Mouse (Mus musculus) embryo, embryonic 10.5 days (tissue): ENCODE measurements around the gene Dhx32.

Experiments used
- DNase-seq: peaks from one replicate; pipeline ENCODE4 v3.0.0-alpha.2; 2015; ENCODE audit warnings: low spot score

Dhx32 gene

DNA sequence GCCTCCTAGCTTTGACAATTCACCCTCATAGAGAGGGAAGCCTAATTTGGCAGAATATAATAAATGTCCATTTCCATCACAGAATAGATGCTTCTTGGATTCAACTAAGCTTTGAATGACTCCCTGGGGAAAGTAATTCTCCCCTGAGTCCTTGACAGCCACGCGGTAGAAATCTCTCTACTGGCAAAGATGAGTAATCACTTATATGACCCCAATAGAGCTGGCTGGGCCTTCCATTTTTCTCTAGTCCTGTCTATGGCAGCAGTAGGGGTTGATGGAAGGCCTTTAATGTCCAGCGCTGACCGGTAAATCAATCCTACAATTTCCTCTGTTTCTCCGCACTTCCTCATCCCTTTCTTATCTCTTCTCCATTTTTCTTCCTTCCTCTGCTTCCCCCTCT, 7.3 kb downstream of the Dhx32 start:
- no peak for DNase-seq

DNA sequence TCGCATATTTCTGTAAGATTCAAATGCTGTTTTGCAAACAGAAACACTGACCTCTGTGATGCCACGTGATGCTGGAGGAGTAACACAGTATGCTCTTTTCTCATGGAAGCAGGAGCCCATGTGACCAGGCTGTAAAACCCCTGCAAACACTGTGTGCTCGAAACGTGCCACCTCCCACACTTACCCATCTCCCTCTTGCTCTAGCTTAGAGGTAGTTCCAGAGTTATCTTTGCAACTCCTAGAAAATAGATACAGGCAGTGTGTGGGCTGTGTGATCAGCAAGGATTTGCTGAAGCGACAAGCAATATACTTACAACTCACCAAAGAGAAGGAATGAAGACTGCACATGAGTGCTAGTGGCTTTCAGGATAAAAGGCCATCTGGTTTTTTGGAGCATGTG, 14.0 kb downstream of the Dhx32 start:
- no peak for DNase-seq

DNA sequence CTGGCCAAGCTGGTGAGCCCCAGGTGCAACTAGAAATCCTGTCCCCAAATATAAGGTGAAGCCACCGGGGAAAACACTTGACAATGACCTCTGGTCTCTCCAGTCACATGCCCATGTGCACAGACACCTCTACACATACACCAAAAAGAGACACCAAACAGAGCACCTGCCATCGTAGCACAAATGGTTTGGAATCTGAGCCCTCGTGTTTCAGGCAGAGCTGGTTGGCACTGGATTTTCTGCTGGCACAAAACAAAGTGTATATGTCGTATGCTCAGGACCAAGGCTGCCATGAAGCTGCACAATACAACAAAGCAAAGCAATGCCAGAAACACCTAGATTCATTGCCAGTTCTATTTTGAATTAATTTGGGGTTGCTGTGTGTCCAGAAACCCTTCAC, 14.5 kb downstream of the Dhx32 start:
- DNase-seq, result no peak

DNA sequence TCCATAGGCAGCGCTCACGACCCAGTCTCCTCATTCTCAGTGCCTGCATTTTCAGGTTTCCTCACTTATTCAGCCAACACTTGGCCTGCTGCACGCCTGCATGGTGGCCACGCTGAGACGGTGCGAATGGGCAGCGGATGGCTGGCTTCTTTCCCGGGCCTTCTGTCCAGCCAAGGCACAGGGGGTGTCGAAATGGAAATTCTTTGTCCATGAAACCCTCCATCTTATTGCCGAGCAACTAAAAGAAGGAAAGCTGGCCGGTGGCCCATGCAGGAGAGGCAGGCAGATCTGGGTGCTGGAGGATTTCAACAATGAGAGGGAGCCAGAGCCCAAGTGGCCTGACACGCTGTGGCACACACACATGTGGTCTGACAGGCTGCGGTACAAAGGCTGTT, 16.7 kb downstream of the Dhx32 start:
- no peak for DNase-seq

DNA sequence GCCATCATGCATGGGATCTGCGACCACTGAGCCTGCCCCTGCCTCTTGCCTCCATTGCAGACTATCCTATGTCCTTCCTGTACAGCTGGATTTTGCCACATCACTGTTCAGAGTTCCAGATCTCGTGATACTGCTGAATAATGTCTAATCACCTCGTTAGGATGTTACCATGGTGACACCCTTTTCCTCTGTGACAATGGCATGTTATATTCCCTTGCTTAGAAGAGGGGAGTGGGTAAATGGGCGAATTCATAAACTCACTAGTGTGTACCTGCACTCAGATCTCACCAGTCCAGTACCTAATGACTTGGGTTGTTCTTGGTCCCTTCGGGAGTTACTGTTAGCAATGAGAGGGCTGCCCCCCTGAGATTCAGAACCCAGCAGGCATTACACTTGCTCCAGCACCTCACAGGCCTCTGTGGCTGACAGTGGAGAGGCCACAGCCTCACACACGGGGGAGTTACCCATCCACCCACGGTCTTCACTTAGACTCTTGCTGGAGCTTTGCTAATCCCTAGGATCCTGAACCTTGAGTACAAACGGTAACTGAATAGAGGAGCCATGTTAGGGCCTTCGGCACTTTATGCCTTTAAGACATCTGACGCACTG, 17.2 kb downstream of the Dhx32 start:
- DNase-seq, result no peak

DNA sequence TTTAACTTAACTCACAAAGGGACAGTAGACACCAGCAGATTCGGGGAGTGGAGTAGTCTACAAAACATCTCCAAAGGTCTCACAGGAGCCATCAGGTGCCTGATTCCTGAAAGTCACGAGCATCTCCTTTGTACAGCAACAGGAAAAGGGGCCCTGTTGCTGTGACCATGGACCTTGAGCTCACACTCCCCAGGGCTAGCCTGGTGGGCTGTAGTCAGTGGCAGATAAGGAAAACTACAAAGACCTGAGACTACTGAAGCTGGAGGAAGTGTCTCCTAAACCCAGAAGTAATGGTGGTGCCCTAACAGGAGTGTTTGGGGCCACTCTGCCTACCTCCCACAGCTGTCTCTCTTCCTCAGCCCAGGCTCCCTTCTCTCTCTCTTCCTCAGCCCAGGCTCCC, 18.1 kb downstream of the Dhx32 start:
- no peak for DNase-seq

DNA sequence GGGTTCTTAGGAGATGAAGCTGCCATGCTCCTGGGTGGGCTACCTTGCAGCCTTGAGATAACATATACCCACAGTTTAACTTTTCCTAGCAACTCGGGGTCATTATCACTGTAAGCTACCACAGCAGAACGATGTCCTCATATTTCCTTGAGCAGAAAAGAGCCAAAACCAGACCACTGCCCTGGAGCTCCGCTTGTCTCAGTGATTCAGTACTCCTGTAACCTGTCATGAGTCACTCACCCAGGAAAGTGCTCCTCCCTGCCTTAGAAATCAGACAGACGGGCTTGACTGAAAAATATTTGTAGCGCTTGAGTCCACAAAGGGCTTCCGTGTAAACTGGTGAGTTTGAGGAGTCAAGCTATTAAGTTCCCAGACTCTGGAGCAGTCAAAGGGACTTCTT, 19.8 kb downstream of the Dhx32 start:
- DNase-seq, result no peak

DNA sequence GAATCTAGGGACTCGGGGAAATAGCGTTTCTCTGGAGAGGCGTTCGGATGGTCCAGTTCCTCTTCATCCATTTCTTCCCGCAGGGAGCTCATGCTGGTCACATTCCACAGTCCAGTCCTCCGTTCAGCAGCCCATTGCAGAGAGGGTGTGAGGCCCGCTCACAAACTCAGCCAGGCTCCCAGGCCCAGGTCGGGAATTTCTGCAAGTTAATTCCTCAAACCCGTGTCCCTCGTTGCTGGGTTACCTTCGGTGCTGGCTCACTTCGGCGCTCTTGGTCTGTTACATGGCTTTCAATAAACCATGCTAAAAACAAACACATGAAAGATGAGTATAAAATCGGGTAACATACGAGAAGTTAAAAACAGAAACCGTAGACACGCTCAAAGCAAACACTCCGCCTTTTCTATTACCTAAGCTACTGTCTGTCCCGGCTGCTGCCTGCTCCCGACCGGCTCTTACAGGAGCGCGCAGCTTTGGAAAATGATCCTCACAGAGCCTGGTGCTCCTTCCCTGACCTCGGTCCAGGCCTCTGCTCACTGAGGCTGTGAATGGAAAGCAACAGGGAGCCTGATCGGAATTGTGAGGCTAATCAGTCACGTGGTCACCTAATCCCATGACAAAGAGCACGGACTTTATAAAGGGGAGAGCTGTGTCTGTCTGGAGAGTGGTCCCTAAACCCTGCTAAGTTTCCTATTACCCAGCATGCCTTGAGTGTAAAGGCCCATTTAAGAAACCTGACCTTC, 22.7 kb downstream of the Dhx32 start:
- peak; percentile 94 for DNase-seq

DNA sequence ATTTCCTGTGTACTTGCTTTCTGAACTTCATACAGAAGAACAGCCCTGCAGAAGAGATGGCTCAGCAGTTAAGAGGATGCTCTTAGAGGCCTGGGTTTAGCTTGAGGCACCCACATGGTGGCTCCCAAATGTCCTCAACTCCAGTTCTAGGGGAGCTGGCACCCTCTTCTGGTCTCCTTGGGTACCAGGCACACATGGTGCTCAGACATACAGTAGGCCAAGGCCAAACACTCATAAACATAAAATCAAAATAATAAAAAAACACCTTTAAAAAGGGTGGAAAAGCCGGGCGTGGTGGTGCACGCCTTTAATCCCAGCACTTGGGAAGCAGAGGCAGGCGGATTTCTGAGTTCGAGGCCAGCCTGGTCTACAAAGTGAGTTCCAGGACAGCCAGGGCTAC, 23.8 kb downstream of the Dhx32 start:
- DNase-seq, result no peak

DNA sequence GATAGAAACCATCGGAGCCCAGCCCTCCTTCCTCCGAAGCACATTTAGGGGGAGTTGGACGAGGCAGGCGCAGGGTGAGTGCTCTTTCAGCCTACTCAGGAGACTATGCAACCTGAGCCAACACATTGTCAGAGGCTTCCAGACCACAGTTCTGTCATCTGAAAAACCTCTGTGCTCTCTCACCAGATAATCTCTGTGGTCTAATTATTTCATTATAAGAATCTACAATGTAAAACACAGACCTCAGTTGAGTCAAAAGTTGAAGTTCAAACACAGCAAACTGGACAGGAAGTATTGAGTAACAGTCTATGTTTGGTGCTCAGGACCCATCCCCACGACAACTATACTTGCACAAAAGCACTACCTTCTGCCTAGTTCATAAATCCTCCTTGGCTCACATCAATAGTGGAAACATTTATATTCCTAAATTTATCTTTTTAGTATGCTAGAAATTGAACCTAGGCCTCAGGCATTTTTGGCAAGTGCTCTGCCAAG, 24.5 kb downstream of the Dhx32 start:
- DNase-seq, result no peak

DNA sequence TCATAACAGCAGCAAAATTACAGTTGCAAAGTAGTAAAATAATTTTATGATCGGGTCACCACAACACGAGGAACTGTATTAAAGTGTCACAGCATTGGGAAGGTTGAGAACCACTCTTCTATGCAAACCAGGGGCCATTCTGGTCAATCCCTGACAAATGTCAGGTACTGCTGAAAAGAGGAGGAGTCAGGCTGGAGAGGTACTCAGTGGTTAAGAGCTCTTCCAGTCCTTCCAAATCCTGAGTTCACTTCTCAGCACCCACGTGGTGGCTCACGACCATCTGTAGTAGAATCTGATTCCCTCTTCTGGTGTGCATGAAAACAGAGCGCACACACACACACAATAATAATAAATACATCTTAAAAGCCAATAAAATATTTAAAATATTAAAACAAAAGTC, 31.4 kb downstream of the Dhx32 start:
- no peak for DNase-seq

DNA sequence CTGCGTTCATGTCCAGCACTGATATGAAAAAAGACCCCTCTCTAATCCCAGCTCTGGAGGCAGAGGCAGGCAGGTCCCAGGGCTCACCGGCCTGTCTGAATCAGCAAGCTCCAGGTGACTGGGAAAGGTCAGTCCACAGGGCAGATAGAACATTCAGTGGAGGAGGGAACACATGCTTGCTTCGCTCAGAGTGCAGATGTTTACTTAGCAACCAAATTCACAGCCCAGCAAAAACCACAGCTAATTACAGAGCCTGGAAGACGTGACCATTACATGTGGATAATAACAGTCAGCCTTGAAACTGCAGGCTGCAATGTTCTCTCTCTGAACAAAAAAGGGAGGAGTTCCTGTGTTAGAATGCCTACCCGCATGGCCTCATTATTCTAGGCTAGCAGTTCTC, 31.9 kb downstream of the Dhx32 start:
- DNase-seq, result no peak

DNA sequence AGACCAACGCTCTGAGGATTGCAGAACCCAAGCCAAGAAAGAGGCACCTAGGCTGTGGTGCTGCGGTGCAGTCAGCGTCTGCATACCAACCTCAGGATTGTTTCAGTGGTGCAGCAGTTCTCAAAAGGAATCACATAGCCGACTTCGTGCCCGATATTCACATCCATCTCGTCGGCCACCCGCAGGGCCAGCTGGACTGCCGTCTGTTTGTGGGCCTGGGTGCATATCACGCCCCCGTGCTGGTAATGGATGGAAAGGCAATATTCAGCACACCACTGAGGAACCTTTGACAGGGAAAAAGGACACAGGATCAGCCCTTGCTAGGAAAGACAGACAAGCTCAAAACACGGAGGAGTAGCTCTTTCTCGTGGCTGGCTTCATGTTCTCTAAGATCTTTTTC, 33.8 kb downstream of the Dhx32 start:
- no peak for DNase-seq

DNA sequence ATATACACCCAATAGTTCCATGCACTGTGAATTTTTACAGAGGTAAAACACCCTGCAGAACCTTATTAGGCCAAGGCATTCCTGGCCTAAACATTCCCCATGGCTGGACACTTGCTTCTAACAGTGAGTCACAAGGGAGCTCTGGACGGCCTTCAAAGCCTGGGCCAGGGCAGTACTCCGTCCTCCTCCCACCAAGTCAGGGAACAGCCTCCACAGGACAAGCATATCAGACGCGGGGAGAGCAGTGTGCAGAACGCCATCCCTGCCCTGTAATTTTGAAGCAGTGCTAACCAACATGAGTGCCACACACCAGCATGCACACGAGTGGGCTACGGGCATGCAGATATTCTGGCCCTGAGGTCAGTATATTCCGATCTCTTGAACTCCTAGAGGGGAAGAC, 35.2 kb downstream of the Dhx32 start:
- DNase-seq, result no peak

DNA sequence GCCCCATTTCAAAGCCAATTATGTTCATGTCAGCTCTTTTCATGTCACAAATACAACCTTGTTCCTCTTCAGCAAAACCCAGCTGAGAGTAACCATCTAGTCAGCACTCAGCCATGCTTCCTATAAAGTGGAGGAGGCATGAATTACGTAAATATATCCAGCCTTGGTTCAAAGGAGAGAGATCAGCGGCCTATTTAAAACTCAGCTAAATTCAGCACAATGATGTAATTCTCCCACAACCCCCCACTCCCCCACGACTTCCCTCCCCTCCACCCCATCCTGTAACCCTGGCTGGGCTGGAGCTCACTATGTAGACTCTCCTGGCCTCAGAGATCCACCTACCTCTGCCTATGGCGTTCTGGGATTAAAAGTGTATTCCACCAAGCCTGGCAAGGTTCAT, 37.8 kb downstream of the Dhx32 start:
- DNase-seq, result no peak

DNA sequence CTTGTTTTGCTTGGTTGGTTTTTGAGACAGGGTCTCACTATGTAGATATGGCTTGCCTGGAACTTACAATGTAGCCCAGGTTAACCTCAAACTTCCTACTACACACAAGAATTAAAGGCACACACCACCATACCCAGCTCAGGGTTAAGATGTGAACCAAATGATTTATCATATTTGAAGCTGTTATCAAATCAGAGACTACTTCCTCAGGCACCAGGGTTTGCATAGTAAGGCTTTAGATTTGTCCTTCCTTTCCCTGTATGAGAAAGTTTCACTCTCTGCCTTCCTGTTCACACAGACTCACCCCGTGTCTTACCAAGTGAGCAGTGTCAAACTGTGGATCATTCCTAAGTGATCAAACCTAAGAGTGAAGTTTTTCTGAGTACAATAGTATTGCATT, 38.3 kb downstream of the Dhx32 start:
- no peak for DNase-seq

DNA sequence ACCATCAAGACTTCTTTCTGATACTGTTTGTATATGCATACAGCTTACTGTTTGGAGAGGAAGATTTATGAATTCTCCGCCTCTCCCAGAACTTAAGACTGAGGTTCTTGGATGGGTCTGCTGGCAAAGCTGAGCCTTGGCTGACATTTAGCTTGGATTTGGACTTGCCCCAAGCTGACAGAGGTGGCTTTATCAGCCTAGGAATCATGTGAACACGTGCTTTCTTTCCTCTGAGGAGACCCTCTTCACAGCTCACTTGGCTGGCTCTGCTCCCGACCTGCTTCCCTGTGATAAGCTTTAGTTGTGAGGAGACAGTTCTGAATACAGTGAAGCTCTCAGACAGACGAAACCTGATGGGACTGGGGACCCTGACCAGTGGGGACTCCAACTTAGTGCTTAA, 38.9 kb downstream of the Dhx32 start:
- no peak for DNase-seq

DNA sequence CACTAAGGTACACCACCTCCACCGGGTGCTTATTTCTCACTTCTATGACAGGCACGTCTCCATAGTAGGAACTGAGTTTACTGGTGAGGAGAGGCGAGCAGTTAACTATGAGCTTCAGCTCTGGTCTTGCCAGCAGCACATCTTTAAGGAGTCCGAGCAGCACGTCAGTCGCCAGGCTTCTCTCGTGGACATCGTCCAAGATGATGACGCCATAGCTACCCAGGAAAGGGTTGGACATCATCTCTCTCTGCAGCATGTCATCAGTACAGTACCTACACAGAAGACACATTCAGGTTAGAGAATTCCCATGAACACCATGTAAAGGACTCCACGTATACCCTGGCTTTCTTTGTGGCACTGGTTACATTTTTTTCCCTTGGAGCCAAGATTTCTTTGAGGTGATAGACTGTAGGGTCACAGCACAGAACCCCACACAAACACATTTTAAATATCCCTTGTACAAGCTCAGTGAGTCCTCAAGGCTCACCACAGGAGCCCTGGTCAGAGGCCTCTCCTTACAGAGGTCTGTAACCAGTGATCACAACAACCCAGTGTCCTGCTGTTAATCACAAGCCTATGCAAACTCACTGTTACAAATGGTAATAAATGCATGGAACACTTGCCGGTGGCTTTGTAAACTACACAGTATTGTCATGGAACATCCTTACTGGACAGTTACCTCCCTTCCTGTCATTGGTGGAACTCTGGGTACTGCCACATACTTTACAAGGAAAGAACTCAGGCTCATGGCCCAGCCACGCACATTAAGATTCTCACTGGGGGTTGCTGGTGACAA, 39.8 kb downstream of the Dhx32 start:
- no peak for DNase-seq

DNA sequence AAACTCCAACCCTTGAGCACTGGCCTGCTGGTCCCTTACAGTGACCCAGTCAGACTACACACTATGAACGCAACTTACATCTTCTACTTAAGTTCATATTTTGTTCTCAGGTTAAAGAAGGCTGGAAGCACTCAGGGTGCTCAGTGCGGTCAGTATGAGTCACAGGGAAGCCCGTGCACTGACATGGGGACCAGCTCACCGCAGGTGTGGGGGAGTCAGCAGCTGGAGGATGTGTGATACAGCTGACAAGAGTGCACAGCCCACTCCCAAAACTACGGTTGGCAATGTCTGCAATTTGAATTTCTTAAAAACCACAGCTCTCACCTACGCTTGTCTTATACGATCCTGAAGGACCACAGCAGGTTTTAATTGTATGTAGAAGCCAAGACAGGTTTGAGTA, 42.0 kb downstream of the Dhx32 start:
- DNase-seq, result no peak

DNA sequence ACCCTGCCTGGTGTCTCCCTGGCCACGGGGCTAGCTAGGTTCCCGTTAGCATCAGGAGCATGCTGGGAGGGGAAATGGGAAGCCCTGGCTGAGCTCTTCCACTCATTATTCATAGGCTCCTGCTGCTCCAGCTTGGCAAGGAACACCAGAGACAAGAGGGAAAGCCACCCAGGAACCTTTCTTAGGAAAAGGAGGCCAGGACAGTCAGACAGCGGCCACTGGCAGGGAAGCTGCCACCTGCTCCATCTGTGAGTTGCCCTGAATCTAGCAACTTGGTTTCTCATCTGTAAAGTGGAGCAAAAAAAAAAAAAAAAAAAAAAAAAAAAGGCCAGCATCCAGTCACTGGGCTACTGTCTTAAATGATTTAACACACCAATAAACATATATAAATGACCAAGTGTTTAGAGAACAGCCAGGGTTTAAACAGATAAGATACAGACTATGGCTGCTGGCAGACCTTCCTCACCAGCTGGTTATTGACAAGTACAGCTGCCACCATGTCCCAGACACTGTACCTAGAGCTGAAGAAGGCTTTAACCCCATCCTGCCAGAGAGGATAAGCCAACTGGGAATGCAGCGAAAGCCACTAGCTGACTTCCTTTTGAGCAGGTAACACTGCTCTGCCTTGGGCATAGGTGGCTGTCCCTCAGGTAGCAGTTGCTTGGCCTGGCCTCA, 50.4 kb downstream of the Dhx32 start:
- DNase-seq, result no peak

DNA sequence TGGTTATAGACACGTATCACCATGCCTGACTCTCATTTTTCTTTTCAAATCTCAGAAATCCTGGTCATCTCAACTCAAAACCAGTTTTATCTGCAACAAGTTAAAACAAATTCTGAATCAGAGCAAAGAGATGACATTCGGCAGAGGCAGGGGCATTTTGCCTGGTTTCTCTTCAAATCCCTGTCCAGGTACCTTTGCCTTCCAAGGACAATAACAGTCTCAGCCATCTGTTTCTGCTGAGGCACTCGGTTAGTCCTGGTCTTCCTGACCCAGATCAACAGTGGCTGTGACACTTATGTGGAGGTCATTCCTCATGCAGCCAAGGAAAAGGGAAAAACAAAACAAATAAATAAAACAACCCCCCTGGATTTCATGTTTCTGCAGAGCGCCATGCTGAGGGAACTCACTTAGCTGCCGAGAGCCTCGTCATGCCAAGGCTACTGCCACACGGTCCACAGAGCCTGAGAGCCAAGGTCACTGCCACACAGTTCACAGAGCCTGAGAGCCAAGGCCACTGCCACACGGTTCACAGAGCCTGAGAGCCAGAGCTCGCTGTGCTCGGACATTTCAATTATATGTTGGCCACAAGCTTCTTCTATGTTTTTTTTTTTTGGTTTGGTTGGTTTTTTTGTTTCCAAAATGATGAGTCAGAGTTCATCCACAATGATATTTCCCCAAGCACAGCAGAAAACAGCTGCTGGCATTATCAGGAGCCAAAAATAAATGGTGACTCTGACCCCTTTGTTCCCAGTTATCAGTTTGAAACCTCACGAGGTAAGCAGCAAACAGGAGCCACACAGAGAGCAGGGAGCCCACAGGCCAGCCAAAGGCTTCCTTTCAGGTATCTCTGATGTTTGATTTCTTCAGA, 52.0 kb downstream of the Dhx32 start:
- DNase-seq, result no peak

DNA sequence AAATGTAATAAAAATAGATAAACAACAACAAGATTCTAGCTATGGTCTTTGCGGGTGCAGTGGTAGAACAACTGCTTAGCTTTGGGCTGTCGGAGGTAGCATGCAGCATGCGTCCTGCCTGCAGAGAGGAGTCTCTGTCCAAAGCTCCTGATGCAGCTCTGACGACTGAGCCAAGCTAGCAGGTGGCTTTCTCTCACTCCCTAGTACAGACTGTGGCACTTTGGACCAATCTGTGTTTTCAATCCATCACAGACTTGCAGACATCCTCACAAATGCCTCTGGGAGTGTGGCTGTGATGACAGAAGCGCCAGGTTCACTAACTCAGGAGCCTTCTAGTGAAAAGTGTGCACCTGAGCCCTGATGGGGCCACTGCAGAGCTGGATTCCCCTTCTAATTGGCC, 53.2 kb downstream of the Dhx32 start:
- DNase-seq, result no peak
